Comparison of ENCODE assay signal across 8 mouse cellular contexts in genomic region chr7:64048452-64049182, GRCm38 (mm10).
DNase-seq lines count a peak whose midpoint lies in the region; ATAC-seq and TF ChIP-seq lines count a peak whose summit lies in the region.

No protein-coding gene starts in this region.

- no peaks in the 10 kb centered on the region; the same call in 1 of the 2 replicates for H3K27me3 ChIP-seq in G1E (ENCODE audit: insufficient read depth, low read length)
- peaks cover 4% of the 10 kb centered on the region; the same call in 1 of the 2 replicates for H3K27me3 ChIP-seq in forebrain, embryonic 10.5 days (ENCODE audit: poor library complexity, severe bottlenecking)
- H3K27me3 ChIP-seq in megakaryocyte, embryonic 14.5 days (replicated peaks), result no peaks in the 10 kb centered on the region

- 6% methylated on average over 21 of the region's 21 CpGs for WGBS in forebrain, embryonic 10.5 days

- H3K4me1 ChIP-seq in G1E (ENCODE audit: insufficient read depth, low read depth, low read length), result peaks cover 60% of the 10 kb centered on the region
- peaks cover 26% of the 10 kb centered on the region for H3K4me1 ChIP-seq in forebrain, embryonic 10.5 days
- H3K4me1 ChIP-seq in megakaryocyte, embryonic 14.5 days, result peaks cover 68% of the 10 kb centered on the region

- H3K4me3 ChIP-seq in G1E (ENCODE audit: low read depth, low read length), result peak overlapping the region; percentile 73
- H3K4me3 ChIP-seq in forebrain, embryonic 10.5 days, result peak overlapping the region; percentile 60
- peak overlapping the region; percentile 92 for H3K4me3 ChIP-seq in megakaryocyte, embryonic 14.5 days (replicated peaks)

- no peaks in the 10 kb centered on the region for H3K9me3 ChIP-seq in G1E (replicated peaks)
- no peaks in the 10 kb centered on the region for H3K9me3 ChIP-seq in forebrain, embryonic 10.5 days
- no peaks in the 10 kb centered on the region for H3K9me3 ChIP-seq in megakaryocyte, embryonic 14.5 days

- no peaks in the 10 kb centered on the region for H3K36me3 ChIP-seq in G1E (replicated peaks)
- H3K36me3 ChIP-seq in forebrain, embryonic 10.5 days (replicated peaks), result no peaks in the 10 kb centered on the region
- H3K36me3 ChIP-seq in megakaryocyte, embryonic 14.5 days (replicated peaks; ENCODE audit: low read length), result peaks cover 2% of the 10 kb centered on the region

- H3K27ac ChIP-seq in forebrain, embryonic 10.5 days, result peak overlapping the region; percentile 93

- peak; percentile 56 for ATAC-seq in G1E (ENCODE audit: extremely low read depth, insufficient number of reproducible peaks, low FRiP score, poor library complexity, severe bottlenecking)

- no peak for TF ChIP-seq CTCF in G1E (IDR thresholded peaks at IDR 0.05; ENCODE audit: low read depth, low read length)

- intact Hi-C loops in heart, postnatal 10 days (cut with DNase I), result no loop called here
- intact Hi-C loops in left cerebral cortex, postnatal 10 days (cut with DNase I), result loop anchor here (10.0 kb wide), 1 partner anchor 294 kb away; no protein-coding TSS in a partner anchor

- DNase-seq in G1E (ENCODE audit: low spot score), result peak; percentile 92
- peak; percentile 65 for DNase-seq in adrenal gland, postnatal 25 days
- DNase-seq in forebrain, embryonic 10.5 days (ENCODE audit: extremely low spot score, low spot score), result peak; percentile 89
- peak; percentile 71 to 80 for DNase-seq in heart, postnatal 10 days
- DNase-seq in left cerebral cortex, postnatal 10 days (ENCODE audit: extremely low spot score in 1 of 2, low spot score in 2 of 2), result peak; percentile 36 to 89
- peak; percentile 47 to 67 for DNase-seq in right cerebral cortex, adult 2 months (ENCODE audit: low spot score in 2 of 2)
- peak; percentile 89 for DNase-seq in yolk sac, embryonic 10.5 days (ENCODE audit: low spot score)

Comparison
In these comparisons a context has a peak if more than half of its experiments do, and no peak if none do; other contexts are left out.
1. Peak in every context shown above with its lines: DNase-seq, ATAC-seq, H3K4me3 ChIP-seq and H3K27ac ChIP-seq.